Mouse (Mus musculus): ENCODE results near the gene Myo18b.

GRCm38 (mm10) chr5:112749634-112750033, 146.5 kb downstream of the Myo18b start:
- TF ChIP-seq CTCF (IDR thresholded peaks at IDR 0.05; ENCODE audit: extremely low read depth, insufficient read depth, insufficient read length, insufficient replicate concordance) (no peak), POLR2A (IDR thresholded peaks at IDR 0.05; ENCODE audit: low read depth, low read length) (no peak)

Measured in spleen, adult 2 months (tissue).